Mouse (Mus musculus) midbrain, embryonic 15.5 days (tissue): ENCODE results near the gene Adcy7. TPM values are rescaled to one million over a fixed set of nuclear protein-coding genes. Genes with fewer than 3 reads are reported as not detected.

ENCODE experiments used
- ATAC-seq: fragments of 200-750 bp; cut with Nextera tagmentation; replicated peaks from 2 replicates; pipeline ENCODE4 v1.8.0; 2017; ENCODE audit warnings: moderate TSS enrichment
- H3K27ac ChIP-seq: fragments of 300-500 bp; sonication (generic); 2 replicates; pipeline ENCODE4 v1.5.1; 2015; ENCODE audit warnings: mild to moderate bottlenecking, inconsistent platforms
- H3K27me3 ChIP-seq: fragments of 300-500 bp; sonication (generic); replicated peaks from 2 replicates; pipeline ENCODE4 v1.6.1; 2015; ENCODE audit warnings: inconsistent platforms
- H3K36me3 ChIP-seq: fragments of 300-500 bp; sonication (generic); replicated peaks from 2 replicates; pipeline ENCODE4 v1.6.1; 2015; ENCODE audit warnings: inconsistent platforms
- H3K4me1 ChIP-seq: fragments of 300-500 bp; sonication (generic); 2 replicates; pipeline ENCODE4 v1.6.1; 2015; ENCODE audit warnings: inconsistent platforms
- H3K4me2 ChIP-seq: fragments of 300-500 bp; sonication (generic); 2 replicates; pipeline ENCODE4 v1.6.1; 2015; ENCODE audit warnings: inconsistent platforms, mild to moderate bottlenecking, moderate library complexity
- H3K4me3 ChIP-seq: fragments of 300-500 bp; sonication (generic); 2 replicates; pipeline ENCODE4 v1.5.1; 2015; ENCODE audit warnings: mild to moderate bottlenecking, inconsistent platforms
- H3K9ac ChIP-seq: fragments of 300-500 bp; sonication (generic); 2 replicates; pipeline ENCODE4 v1.6.1; 2015; ENCODE audit warnings: mild to moderate bottlenecking, inconsistent platforms
- H3K9me3 ChIP-seq: fragments of 300-500 bp; sonication (generic); 2 replicates; pipeline ENCODE4 v1.6.1; 2016; ENCODE audit warnings: inconsistent platforms
- WGBS: fragments of 180-500 bp; shearing (Covaris S2); methylation state at CpG from one replicate; pipeline ENCODE4 v1.1.7; 2015; ENCODE audit warnings: mixed read lengths; 5-methylcytosine and 5-hydroxymethylcytosine counted together
- polyA plus RNA-seq: library from polyadenylated mRNA; unstranded; fragments of >200 nt; fragmentation: Nextera tagmentation; extraction: Ambion mirVana; gene quantifications from 2 replicates; pipeline ENCODE4 v1.2.1, GENCODE M21; 2015

The Adcy7 gene
- polyA plus RNA-seq, 1 experiment from 2014 or later: 4.3 TPM

DNA sequence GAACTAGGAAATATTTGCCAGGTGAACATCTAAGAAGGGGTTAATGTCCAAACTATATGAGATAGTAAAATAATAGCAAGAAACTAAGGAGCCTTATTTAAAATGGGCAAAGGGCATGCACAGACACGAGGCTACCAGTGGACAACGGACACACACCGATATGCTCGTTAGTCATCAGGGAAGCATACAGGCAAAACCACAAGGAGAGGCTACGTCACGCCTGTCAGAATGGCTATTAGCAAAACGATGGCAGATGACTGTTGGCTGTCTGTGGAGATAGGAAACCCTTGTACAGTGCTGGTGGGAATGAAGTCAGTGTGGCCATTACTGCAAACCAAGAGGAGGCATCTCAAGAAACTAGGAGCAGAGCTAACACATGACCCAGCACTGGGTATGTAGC is 8.7 kb downstream of the Adcy7 start:
- Histone ChIP-seq H3K27me3 (no peaks in the 10 kb centered on the region), H3K36me3 (no peaks in the 10 kb centered on the region), H3K4me2 (no peak overlapping the region), H3K27ac (no peak overlapping the region), H3K4me3 (no peak overlapping the region), H3K9ac (no peak overlapping the region), H3K9me3 (no peaks in the 10 kb centered on the region), H3K4me1 (no peaks in the 10 kb centered on the region)
- no peak for ATAC-seq
- WGBS: 67% methylated on average over 7 of the region's 7 CpGs

- Histone ChIP-seq H3K9ac (no peak overlapping the region), H3K27me3 (no peaks in the 10 kb centered on the region), H3K4me2 (no peak overlapping the region), H3K4me3 (no peak overlapping the region), H3K4me1 (no peaks in the 10 kb centered on the region), H3K9me3 (no peaks in the 10 kb centered on the region), H3K27ac (no peak overlapping the region), H3K36me3 (no peaks in the 10 kb centered on the region)
- ATAC-seq: no peak
- WGBS: 69% methylated on average over 8 of the region's 8 CpGs
Observed at GRCm38 (mm10) chr8:88282684-88283083, 10.5 kb downstream of the Adcy7 start.

DNA sequence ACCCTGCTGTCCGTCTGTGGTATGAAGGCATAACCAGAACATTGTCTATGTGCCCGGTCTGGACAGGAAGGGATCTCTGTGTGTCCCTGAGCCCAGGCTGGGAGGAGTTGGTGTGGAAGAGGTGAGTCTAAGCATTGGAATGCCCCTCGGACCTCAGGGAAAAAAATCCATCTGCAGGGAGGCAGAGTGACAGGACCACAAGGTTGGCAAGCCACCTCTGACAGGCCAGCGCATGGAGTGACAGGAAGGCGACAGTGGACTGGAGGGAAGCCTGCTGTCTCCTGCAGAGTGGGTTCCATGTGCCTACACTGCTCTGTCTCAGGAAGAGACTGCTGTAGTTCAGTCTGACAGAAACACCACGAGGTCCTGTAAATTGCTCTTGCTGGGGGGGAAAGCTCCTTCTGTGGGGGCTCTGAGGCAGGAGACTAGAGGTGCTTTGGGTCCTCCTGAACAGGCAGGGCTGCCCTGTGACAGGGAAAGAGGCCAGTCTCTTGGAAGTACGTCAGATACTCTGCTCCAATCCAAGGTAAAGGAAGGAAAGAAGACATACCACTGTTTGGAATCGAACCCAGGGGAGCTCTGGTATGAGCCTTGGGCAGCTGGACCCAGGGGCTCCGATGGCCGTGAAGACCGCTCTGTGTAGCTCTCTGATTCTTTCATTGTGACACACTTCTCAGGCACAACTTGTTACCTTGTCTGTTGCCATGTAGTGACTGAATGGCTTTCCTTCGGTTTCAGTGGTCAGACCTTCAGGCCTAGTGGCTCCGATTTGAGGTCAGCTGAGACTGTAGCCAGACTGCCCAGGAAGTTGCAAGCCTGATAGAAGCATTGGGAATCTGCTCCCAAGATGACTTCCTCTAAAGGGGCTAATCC is 11.3 kb downstream of the Adcy7 start:
- 88% methylated on average over 13 of the region's 13 CpGs for WGBS
- H3K27ac ChIP-seq: no peak overlapping the region
- no peaks in the 10 kb centered on the region for H3K9me3 ChIP-seq
- H3K9ac ChIP-seq: no peak overlapping the region
- no peak overlapping the region for H3K4me3 ChIP-seq
- no peaks in the 10 kb centered on the region for H3K27me3 ChIP-seq
- no peak for ATAC-seq
- H3K4me1 ChIP-seq: no peaks in the 10 kb centered on the region
- no peak overlapping the region for H3K4me2 ChIP-seq
- no peaks in the 10 kb centered on the region for H3K36me3 ChIP-seq

DNA sequence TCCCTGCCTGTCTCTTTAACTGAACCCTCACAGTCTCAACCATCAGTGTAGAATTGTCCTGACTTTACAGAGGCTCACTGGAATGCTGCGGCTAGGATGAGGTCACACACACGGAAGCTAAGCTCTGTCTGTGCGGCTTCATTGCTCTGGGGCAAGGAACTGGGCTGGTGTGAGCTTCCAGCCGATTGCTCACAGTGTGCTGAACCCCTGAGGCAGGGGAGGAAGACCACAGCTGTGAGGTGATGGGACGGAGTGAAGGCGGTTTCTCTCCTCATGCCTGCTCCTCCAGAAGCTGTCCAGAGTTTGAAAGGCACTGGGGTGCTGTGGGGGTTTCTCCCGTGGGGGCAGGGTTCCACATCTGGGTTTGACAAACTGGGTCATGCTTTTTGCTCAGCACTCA is 12.5 kb downstream of the Adcy7 start:
- H3K4me2 ChIP-seq: no peak overlapping the region
- no peak overlapping the region for H3K27ac ChIP-seq
- H3K36me3 ChIP-seq: no peaks in the 10 kb centered on the region
- no peak for ATAC-seq
- no peak overlapping the region for H3K9ac ChIP-seq
- WGBS: 60% methylated on average over 7 of the region's 7 CpGs
- no peak overlapping the region for H3K4me3 ChIP-seq
- no peaks in the 10 kb centered on the region for H3K9me3 ChIP-seq
- no peaks in the 10 kb centered on the region for H3K4me1 ChIP-seq
- H3K27me3 ChIP-seq: no peaks in the 10 kb centered on the region

DNA sequence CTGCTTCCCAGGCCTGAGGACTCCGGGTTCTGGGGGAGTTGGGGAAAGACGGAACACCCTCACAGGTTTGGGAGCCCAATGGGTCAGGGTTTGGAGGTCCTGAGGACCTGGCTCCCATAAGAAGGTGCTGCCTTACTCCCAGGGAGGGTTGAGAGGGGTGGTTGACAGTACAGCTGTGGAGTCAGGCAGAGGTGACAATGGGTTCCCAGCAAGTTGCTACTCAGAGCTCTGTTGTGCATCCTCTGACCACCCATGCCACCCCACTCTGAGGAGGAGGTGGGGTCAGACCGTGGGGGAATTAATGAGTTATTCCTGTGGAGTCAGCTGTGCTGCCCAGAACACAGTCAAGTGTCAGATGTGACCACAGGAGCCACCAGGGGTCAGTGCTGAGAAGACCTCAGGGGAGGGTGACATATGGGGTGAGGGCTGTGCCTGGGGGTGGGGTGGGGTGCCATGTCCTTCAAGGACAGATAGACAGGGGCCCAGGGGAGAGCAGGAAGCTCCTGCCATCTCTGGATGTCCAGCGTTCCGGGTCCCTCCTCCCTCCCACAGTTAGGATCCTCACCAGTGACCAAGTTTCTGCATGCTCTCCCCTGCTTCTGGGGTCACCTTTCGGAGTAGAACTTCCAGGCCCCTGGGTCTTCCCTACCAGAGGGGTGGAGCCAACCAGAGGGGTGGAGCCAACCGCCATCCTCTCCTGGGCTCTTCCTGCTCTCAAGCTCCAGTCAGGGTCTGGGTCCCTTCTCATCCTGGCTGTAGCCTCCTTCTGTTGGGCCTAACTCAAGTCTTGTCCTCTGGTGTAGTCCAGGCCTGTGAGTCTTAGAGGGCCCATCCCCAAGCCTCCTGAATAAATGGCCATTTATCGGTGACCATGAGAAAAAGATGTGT is 13.5 kb downstream of the Adcy7 start:
- 84% methylated on average over 8 of the region's 8 CpGs for WGBS
- Histone ChIP-seq H3K9ac (no peak overlapping the region), H3K4me3 (no peak overlapping the region), H3K27me3 (no peaks in the 10 kb centered on the region), H3K9me3 (no peaks in the 10 kb centered on the region), H3K27ac (no peak overlapping the region), H3K4me2 (no peak overlapping the region), H3K36me3 (no peaks in the 10 kb centered on the region), H3K4me1 (no peaks in the 10 kb centered on the region)
- no peak for ATAC-seq

GRCm38 (mm10) chr8:88286421-88286960 is 14.3 kb downstream of the Adcy7 start:
- H3K27me3 ChIP-seq: no peaks in the 10 kb centered on the region
- no peak for ATAC-seq
- H3K9me3 ChIP-seq: no peaks in the 10 kb centered on the region
- no peaks in the 10 kb centered on the region for H3K36me3 ChIP-seq
- H3K4me2 ChIP-seq: no peak overlapping the region
- H3K27ac ChIP-seq: no peak overlapping the region
- H3K4me1 ChIP-seq: no peaks in the 10 kb centered on the region
- WGBS: 87% methylated on average over 14 of the region's 14 CpGs
- no peak overlapping the region for H3K4me3 ChIP-seq
- H3K9ac ChIP-seq: no peak overlapping the region

DNA sequence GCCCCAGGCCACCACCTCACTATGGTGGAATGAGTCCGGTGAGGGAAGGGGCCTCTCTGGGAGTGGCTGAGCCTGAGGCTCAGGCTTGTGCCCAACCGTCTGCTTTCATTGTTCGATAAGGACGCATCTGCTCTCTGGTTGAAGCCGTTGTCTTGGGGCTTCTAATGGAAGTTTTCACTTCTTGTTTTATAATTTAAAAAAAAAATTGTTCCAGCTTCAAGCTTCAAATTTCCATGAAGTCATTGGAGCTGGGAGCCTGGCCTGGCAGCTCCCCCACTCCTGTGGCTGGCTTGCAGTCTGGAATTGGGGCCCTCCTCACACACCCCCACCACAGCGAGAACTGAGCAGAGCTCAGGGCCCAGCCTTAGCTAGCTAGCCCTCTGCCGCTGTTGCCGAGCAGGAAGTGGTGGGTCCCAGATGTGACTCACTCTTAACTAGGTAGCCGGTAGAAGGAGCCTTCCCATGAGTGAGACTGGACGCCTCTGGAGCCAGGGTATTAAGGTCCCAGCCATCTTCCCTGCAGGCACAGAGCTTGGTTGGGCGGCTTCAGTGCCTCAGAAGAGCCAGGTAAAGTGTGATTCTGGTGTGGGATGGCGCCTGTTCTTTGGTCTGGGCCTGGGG is 16.5 kb downstream of the Adcy7 start:
- Histone ChIP-seq H3K4me2 (no peak overlapping the region), H3K9ac (no peak overlapping the region), H3K4me3 (no peak overlapping the region), H3K4me1 (no peaks in the 10 kb centered on the region), H3K36me3 (no peaks in the 10 kb centered on the region), H3K27me3 (no peaks in the 10 kb centered on the region), H3K9me3 (no peaks in the 10 kb centered on the region), H3K27ac (no peak overlapping the region)
- no peak for ATAC-seq
- 67% methylated on average over 12 of the region's 12 CpGs for WGBS

- Histone ChIP-seq H3K4me2 (no peak overlapping the region), H3K9ac (no peak overlapping the region), H3K9me3 (no peaks in the 10 kb centered on the region), H3K4me3 (no peak overlapping the region), H3K4me1 (no peaks in the 10 kb centered on the region), H3K27ac (no peak overlapping the region), H3K36me3 (no peaks in the 10 kb centered on the region), H3K27me3 (no peaks in the 10 kb centered on the region)
- no peak for ATAC-seq
- WGBS: 70% methylated on average over 1 of the region's 1 CpGs
Observed at GRCm38 (mm10) chr8:88289901-88290300, 17.7 kb downstream of the Adcy7 start.

DNA sequence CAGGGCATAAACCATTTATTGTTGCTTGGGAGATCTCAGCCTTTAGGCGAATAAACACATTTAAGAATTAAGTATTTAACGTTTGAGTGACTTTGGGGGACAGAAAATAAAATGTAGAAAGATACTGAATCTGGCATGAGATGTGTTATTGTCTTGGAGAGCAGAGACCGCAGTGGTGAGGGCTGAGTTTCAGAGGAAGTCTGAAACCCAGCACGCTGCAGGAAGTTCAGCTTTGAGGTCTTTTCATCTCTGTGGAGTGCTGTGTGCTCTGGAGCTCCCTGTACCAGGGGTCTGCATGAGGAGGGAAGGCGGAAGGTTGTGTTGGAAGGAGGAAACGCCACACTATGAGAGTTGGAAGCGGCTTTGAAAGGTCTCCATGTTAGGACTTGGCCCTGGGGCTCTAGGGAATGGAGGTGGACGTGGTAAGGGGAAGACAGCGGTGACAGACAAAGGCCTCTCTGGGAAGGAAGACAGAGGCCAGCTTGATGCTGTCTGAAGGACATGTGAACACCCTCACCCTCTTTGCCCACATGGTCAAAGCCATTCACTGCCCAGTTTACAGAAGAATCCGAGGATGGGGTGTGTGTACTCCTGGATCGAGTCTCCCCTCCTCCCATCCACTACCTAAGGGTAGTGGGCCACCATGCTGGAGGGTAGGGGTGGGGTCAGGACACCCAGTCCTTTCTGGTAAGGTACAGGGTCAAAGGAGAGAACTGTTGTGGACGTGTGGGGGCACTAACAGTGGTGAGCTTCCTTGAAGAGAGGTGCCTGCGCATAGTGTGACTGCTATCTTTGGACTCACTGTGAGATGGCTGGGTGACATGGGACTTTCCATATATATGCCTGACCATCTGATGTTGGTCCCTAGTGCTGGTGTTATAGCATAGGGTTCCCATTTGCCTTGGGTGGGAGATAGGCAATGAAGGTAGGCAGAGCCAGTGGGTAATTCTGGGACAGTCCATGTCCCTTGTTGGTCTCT is 18.4 kb downstream of the Adcy7 start:
- Histone ChIP-seq H3K4me3 (no peak overlapping the region), H3K9ac (no peak overlapping the region), H3K9me3 (no peaks in the 10 kb centered on the region), H3K4me2 (no peak overlapping the region), H3K27ac (no peak overlapping the region), H3K4me1 (no peaks in the 10 kb centered on the region), H3K36me3 (no peaks in the 10 kb centered on the region), H3K27me3 (no peaks in the 10 kb centered on the region)
- ATAC-seq: no peak
- 86% methylated on average over 13 of the region's 13 CpGs for WGBS

- Histone ChIP-seq H3K9ac (no peak overlapping the region), H3K4me2 (no peak overlapping the region), H3K36me3 (no peaks in the 10 kb centered on the region), H3K27me3 (no peaks in the 10 kb centered on the region), H3K9me3 (no peaks in the 10 kb centered on the region), H3K4me1 (no peaks in the 10 kb centered on the region), H3K4me3 (no peak overlapping the region), H3K27ac (no peak overlapping the region)
- no peak for ATAC-seq
- 92% methylated on average over 11 of the region's 11 CpGs for WGBS
Observed at GRCm38 (mm10) chr8:88291305-88291690, 19.1 kb downstream of the Adcy7 start.

DNA sequence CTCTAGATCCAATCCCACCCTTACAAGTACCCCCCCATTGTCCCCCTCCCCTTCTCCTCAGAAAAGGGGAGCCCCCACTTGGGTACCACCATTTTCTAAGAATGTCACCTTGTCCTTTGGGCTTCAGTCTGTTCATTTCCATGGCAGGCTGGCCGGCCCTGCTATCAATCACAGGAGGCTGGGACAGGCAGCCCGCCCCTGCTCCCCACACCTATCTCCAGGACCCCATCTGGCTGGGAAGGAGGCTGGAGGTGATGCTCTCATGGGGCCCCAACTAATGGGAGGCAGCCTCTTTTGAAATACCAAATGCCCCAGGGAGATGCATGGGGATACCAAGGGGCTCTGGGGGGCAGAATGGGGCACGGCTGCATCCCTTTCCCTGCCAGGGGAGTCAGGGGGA is 20.7 kb downstream of the Adcy7 start:
- Histone ChIP-seq H3K4me2 (no peak overlapping the region), H3K27me3 (no peaks in the 10 kb centered on the region), H3K36me3 (no peaks in the 10 kb centered on the region), H3K27ac (no peak overlapping the region), H3K4me1 (no peaks in the 10 kb centered on the region), H3K9ac (no peak overlapping the region), H3K9me3 (no peaks in the 10 kb centered on the region), H3K4me3 (no peak overlapping the region)
- ATAC-seq: no peak
- WGBS: 90% methylated on average over 3 of the region's 3 CpGs
